Mouse (Mus musculus): ENCODE results near the gene Adamtsl1.

DNA sequence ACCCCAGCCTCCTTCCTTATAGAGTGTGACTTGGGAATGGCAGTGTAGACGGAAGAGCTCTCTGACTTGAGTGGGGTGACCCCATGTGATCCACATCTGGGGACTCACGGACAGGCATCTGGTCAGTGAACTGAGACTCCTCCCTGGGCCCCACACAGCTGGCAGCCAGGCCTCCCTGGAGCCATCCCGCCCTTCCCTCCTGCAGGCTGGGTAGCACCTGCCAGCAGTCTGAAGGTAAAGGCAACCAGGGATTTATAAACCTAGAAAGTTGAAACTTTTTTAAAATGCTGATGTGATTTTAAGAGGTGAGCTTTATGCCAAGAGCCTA, 893.2 kb downstream of the Adamtsl1 start:
- TF ChIP-seq CTCF (IDR thresholded peaks at IDR 0.05; ENCODE audit: borderline replicate concordance, extremely low read depth, insufficient read depth, insufficient read length) (no peak), POLR2A (IDR thresholded peaks at IDR 0.05; ENCODE audit: borderline replicate concordance, extremely low read depth, insufficient read depth, insufficient read length, poor library complexity, severe bottlenecking) (no peak)

Measured in brain, embryonic 14.5 days (tissue).